Mouse (Mus musculus) left cerebral cortex, postnatal 4 days (tissue): Measurements from ENCODE around the gene Efemp2. TPM values are rescaled to one million over a fixed set of nuclear protein-coding genes. Genes with fewer than 3 reads are reported as not detected.

Experiments used
- DNase-seq: peaks from one replicate; pipeline ENCODE4 v3.0.0-alpha.2; 2022
- intact Hi-C: fragments of 180-260 bp; cut with DNase I; formaldehyde crosslinking; loops from one replicate; pipeline ENCODE4 v1.15.1; 2025
- total RNA-seq, 2 experiments: library from RNA; stranded (reverse); gene quantifications; 2 replicates each; pipeline ENCODE4 v1.2.3; 2021

Gene Efemp2
- 10 to 100 TPM; 23.7 to 25.4 TPM for total RNA-seq

DNA sequence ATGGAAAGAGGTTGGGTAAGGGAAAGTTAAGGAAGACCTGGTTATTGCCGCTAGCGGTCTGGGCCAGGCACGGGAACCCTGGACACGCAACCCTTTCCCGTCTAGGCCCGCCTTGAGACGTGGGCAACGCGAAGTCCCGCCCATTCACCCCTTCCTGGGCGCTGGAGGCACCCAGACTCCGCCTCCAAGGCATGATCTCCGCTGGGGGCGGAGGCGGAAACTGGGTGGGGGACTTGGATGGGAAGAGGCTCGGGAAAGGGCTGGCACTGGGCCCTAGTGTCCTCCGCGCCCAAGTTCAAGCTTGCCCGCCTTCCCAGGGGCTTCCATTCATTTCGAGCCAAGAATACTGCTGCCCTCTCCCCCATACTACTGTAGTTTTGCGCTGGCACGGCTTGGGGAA is at the start of gene Efemp2:
TSS of gene Efemp2 (plus strand) at position 235 of the 400 bp plus-strand sequence.
- peak; percentile 80 for DNase-seq
- intact Hi-C loops = no loop called here

GRCm38 (mm10) chr19:5424092-5424781 is 49.5 kb upstream of the Efemp2 start:
- DNase-seq = peak; percentile 73
- intact Hi-C loops = no loop called here

GRCm38 (mm10) chr19:5424782-5425741 is 48.7 kb upstream of the Efemp2 start, which contains the start of the genes Drap1 and AI837181:
Drap1 (minus strand) TSS chr19:5424979.
AI837181 (plus strand) TSS chr19:5425144.
- intact Hi-C loops = no loop called here

GRCm38 (mm10) chr19:5425906-5426565 is 47.7 kb upstream of the Efemp2 start:
- intact Hi-C loops = no loop called here
- DNase-seq = peak; percentile 17

More at GRCm38 (mm10) chr19:5424782-5425741, 48.7 kb upstream of the Efemp2 start, which contains the start of the genes Drap1 and AI837181:
- peak; percentile 99 for DNase-seq

GRCm38 (mm10) chr19:5426640-5427290 is 47.0 kb upstream of the Efemp2 start:
- intact Hi-C loops = no loop called here
- DNase-seq = no peak

DNA sequence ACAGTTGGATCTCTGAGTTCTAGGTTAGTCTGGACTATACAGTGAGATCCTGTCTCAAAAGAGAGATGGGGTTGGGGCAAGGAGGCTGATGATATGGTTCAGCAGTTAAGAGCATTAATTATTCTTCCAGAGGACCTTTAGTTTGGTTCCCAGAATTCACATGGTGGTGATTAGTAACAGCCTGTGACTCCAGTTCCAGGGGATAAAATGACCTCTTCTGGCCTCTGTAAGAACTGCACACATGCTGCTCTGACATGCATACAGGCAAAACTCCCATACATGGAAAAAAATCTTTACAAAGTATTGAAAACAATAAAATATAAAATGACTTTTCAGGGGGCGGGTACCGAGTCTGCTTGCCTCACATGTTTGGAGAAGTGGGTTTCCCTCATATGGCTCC is 45.7 kb upstream of the Efemp2 start:
- peak; percentile 13 for DNase-seq
- intact Hi-C loops = no loop called here

- no peak for DNase-seq
- intact Hi-C loops = no loop called here
These were observed 44.5 kb upstream of the Efemp2 start for GRCm38 (mm10) chr19:5429219-5429618.

DNA sequence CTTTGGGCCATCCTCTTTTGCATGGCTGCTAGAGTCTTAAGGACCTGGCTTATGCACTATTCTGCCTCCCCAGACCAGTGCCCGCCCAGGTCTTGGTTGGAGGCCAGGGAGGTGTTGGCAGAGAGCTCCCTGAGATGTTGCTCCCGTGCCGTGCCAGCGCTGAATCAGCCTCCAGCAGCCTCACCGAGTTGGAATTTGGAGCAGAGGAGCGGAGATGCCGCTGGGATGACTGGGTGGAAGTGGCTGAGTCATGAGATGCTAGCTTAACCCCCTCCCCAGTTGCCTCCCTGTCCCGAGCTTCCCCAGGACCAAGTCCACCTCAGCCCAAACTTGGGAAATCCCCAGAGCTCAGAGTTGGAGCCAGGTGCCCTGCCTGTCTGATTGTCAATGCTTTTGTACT is 43.9 kb upstream of the Efemp2 start:
- DNase-seq = peak; percentile 72
- intact Hi-C loops = no loop called here

GRCm38 (mm10) chr19:5430408-5430807 is 43.3 kb upstream of the Efemp2 start:
- intact Hi-C loops = no loop called here

DNA sequence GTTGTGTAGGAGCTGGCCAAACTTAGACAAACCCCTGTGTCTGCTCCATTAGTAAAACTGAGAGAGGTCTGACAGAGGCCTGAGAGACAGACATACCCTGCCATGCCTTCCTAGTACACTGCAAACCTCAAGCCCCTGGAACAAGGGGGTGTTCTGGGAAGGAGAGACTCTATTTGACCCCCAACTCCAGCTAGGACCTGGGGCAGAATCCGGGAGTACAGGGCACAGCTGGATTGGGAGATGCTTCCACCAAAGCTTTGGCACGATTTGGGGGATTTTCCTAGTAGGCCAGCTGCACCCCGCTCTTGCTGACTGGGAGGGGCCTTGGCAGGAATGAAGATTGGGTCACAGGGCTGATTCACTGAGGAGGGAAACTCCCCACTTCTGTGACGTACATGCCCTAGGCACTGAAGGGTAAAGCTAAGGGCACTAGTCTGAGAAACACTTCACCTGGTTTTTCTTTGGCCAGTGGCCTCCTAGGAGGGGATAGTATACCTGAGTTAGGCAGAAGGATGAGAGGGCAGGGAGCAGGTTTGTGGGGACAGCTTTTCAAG is 41.8 kb upstream of the Efemp2 start:
- intact Hi-C loops = no loop called here
- no peak for DNase-seq

More at GRCm38 (mm10) chr19:5430408-5430807, 43.3 kb upstream of the Efemp2 start:
- DNase-seq = peak; percentile 53

GRCm38 (mm10) chr19:5432992-5433852 is 40.5 kb upstream of the Efemp2 start:
- intact Hi-C loops = no loop called here
- DNase-seq = peak; percentile 54

DNA sequence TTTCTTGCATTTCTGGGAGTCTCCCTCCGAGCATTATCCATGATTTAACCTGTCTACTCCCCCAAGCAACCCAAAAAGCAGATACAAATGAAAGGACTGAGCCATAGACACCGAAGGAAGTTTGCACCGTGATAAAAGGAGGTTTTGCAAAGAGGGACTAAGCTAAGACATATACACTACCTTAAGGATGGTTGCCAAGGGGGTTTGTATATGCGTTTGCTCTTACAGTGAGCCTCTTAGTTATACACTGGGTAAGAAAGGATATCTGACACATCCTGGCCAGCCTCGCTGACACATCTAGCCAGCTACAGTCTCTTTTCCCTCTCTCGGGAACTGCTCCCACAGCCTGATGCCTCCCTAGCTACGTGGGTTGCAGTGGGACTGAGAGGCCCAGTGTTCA is 39.8 kb upstream of the Efemp2 start:
- intact Hi-C loops = no loop called here
- DNase-seq = no peak

- intact Hi-C loops = no loop called here
- DNase-seq = no peak
These were observed 29.3 kb upstream of the Efemp2 start for GRCm38 (mm10) chr19:5444371-5444908.

DNA sequence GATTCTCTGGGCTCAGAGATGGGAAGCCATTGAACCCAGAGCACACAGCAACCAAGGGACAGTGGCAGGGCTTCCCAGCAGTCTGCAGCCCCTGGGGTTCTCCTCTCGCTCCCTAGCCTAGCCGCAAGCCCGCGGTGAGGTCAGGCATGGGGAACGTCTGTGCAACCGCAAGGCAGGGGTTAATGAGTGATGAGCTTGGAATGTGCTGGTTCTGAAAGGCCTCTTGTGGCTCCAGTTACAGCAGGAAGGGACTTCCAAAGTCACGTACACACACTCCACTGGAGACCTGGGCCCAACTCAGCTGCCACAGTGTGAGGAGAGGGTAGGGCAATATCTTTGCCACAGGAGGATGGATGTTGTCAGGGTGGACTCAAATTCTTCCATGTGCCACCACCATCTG is 28.8 kb upstream of the Efemp2 start:
- no peak for DNase-seq
- intact Hi-C loops = no loop called here

GRCm38 (mm10) chr19:5445747-5446146 is 28.0 kb upstream of the Efemp2 start:
- no peak for DNase-seq
- intact Hi-C loops = no loop called here

GRCm38 (mm10) chr19:5447515-5448353 is 26.0 kb upstream of the Efemp2 start, which contains the start of gene Fosl1:
Fosl1 (plus strand) TSS chr19:5447547.
- intact Hi-C loops = no loop called here
- DNase-seq = peak; percentile 60

DNA sequence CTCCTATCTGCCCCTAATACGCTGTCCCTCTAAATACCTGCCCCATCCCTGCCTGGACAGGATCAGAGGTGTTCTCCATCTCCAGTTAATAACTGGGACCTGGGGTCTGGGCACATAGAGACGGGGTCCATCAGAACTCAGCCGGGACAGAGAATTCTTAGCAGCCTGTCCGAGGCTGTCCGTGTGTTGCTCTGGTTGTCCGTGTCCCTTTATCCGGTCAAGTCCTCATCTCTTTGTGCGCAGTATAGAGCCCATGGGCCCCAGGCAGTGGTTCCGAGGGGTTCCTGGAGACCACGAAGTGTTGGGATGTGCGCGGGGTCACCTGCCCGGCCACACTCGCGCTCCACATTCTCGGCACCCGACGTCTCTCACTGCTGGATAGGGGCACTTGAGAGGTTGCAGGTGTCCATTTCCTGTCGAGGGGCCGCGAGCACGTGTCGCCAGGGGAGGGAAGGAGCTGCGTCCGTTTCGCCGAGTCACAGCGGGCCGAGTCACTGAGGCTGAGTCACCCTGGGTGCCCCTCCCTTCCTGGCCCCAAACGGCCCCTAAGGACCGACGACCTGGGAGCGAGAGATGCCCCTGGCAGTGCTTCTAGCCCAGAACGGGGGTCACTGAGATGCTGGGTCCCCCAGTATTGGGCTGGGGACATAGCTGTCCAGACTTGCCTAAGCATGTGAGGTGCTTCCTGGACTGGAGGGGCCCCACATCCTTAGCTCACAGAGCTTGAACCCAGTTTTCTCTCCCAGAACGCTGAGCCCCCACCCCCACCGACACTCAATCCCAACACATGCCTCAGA is 25.2 kb upstream of the Efemp2 start:
- intact Hi-C loops = no loop called here
- DNase-seq = no peak
